Mouse (Mus musculus) liver, embryonic 16.5 days (tissue): ENCODE results near the gene Kat5. TPM values are rescaled to one million over a fixed set of nuclear protein-coding genes. Genes with fewer than 3 reads are reported as not detected.

Source experiments
- polyA plus RNA-seq: library from polyadenylated mRNA; unstranded; fragments of >200 nt; fragmentation: Nextera tagmentation; extraction: Ambion mirVana; gene quantifications from 2 replicates; pipeline ENCODE4 v1.2.1, GENCODE M21; 2015

Gene Kat5
- polyA plus RNA-seq, 1 experiment from 2014 or later: 16.4 TPM

Other genes with a start within 250 kb of the Kat5 start
- 22.4 and 23.5 TPM in 2 replicates for gene Eif1ad, start 243.5 kb downstream of the Kat5 start, polyA plus RNA-seq
- gene Banf1, start 243.1 kb downstream of the Kat5 start, polyA plus RNA-seq: 189 and 214 TPM in 2 replicates
- 23.8 and 25.8 TPM in 2 replicates for gene Sart1, start 221.5 kb downstream of the Kat5 start, polyA plus RNA-seq
- gene Tsga10ip, start 207.7 kb downstream of the Kat5 start, polyA plus RNA-seq: 0.05 and 0.26 TPM in 2 replicates
- gene Drap1, start 185.3 kb downstream of the Kat5 start, polyA plus RNA-seq: 61.4 and 64.5 TPM in 2 replicates
- 6.1 and 7.1 TPM in 2 replicates for gene AI837181, start 185.1 kb downstream of the Kat5 start, polyA plus RNA-seq
- not detected in 2 replicates for gene Fosl1, start 162.7 kb downstream of the Kat5 start, polyA plus RNA-seq
- 0.86 and 0.97 TPM in 2 replicates for gene Ccdc85b, start 152.3 kb downstream of the Kat5 start, polyA plus RNA-seq
- gene Fibp, start 149.6 kb downstream of the Kat5 start, polyA plus RNA-seq: 25.9 and 27.2 TPM in 2 replicates
- 0.36 and 0.58 TPM in 2 replicates for gene Ctsw, start 141.7 kb downstream of the Kat5 start, polyA plus RNA-seq
- gene Efemp2, start 136.3 kb downstream of the Kat5 start, polyA plus RNA-seq: 13.5 and 15.8 TPM in 2 replicates
- gene Mus81, start 121.8 kb downstream of the Kat5 start, polyA plus RNA-seq: 12.7 and 15.6 TPM in 2 replicates
- gene Cfl1, start 119.8 kb downstream of the Kat5 start, polyA plus RNA-seq: 930 and 955 TPM in 2 replicates
- 0.09 and 0.14 TPM in 2 replicates for gene 1700020D05Rik, start 106.5 kb downstream of the Kat5 start, polyA plus RNA-seq
- gene Snx32, start 99.7 kb downstream of the Kat5 start, polyA plus RNA-seq: 5.7 and 7.2 TPM in 2 replicates
- 0.04 and 0.31 TPM in 2 replicates for gene Ovol1, start 49.6 kb downstream of the Kat5 start, polyA plus RNA-seq
- 3.5 and 4.4 TPM in 2 replicates for gene Ap5b1, start 42.2 kb downstream of the Kat5 start, polyA plus RNA-seq
- 92.2 and 115 TPM in 2 replicates for gene Rnaseh2c, start 8.4 kb downstream of the Kat5 start, polyA plus RNA-seq
- 21.6 and 23.6 TPM in 2 replicates for gene Rela, start 27.2 kb upstream of the Kat5 start, polyA plus RNA-seq
- 19.7 and 22.3 TPM in 2 replicates for gene Sipa1, start 53.5 kb upstream of the Kat5 start, polyA plus RNA-seq
- 12.9 and 15.2 TPM in 2 replicates for gene Map3k11, start 78.5 kb upstream of the Kat5 start, polyA plus RNA-seq
- gene Pcnx3, start 78.7 kb upstream of the Kat5 start, polyA plus RNA-seq: 8.2 and 9.7 TPM in 2 replicates
- gene Kcnk7, start 94.1 kb upstream of the Kat5 start, polyA plus RNA-seq: 0.14 TPM in 2 replicates
- gene Ehbp1l1, start 116.1 kb upstream of the Kat5 start, polyA plus RNA-seq: 104 and 105 TPM in 2 replicates
- gene Fam89b, start 119.4 kb upstream of the Kat5 start, polyA plus RNA-seq: 29.7 and 32.5 TPM in 2 replicates
- 0.74 and 4.6 TPM in 2 replicates for gene Ltbp3, start 130.7 kb upstream of the Kat5 start, polyA plus RNA-seq
- gene Scyl1, start 161.2 kb upstream of the Kat5 start, polyA plus RNA-seq: 19.3 and 21.5 TPM in 2 replicates